In the genomic region with DNA sequence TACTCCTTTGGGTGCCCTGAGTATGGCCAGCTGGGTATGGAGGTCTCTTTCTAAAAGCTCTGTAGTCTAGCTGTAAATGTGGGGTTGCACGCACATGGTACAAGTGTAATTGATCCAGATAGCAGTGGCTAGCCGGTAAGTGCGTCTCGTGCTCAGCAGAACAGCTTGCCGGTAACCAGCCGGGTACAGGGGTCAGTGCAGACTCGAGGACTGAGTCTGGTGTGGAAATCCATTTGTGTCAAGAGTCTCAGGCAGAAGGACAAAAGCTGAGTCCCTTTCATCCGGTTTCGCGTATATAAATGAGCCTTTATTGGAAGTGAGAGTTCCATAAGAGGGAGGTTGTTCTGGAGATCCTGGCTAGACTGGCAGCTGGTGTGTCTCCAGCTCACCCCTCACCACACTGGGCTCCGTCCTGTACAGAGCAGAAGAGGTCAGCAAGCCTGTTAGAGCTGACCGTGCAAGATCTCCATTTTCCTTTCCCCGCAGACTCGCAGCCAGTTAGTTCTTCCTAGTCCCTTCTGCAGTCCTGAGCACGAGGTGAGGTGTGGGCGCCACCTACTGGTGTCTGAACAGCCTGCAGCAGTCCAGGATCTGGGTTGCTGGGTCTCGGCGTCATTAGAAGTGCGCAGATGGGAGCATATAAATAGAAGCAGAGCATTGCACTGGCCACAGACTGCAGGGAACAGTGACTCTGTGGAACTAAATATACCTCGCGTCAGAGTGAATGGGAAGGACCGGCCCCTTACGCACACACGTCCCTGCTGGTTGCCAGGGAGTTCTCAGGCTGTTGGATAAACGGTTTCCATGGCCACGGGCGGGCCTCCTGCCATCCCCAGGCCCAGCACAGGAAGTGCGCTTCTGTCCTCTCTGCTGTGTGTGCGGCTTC, we compare ENCODE assay signal across 8 mouse cellular contexts. TPM values are rescaled to one million over a fixed set of nuclear protein-coding genes. Genes with fewer than 3 reads are reported as not detected.
DNase-seq lines count a peak whose midpoint lies in the region; ATAC-seq lines count a peak whose summit lies in the region.

No protein-coding gene starts in this region.

- H3K27me3 ChIP-seq in hindbrain, embryonic 13.5 days: no peaks in the 10 kb centered on the region

- peak; percentile 97 for DNase-seq in MN1 (ENCODE audit: low spot score)
- peak; percentile 98 for DNase-seq in cerebellum, postnatal 10 days
- DNase-seq in frontal cortex, postnatal 14 days (ENCODE audit: low spot score in 2 of 2): peak; percentile 94 to 95
- DNase-seq in layer of hippocampus, postnatal 36 days: peak; percentile 95
- DNase-seq in lung, postnatal 25 days (ENCODE audit: low spot score): peak; percentile 92
- peak; percentile 94 for DNase-seq in retina, embryonic 14.5 days (ENCODE audit: low spot score)
- DNase-seq in thymus, postnatal 36 days: peak; percentile 78 to 79

- no peaks in the 10 kb centered on the region for H3K9me3 ChIP-seq in hindbrain, embryonic 13.5 days

- 31% methylated on average over 29 of the region's 29 CpGs for WGBS in hindbrain, embryonic 13.5 days

- peak; percentile 84 for ATAC-seq in hindbrain, embryonic 13.5 days (ENCODE audit: low FRiP score)

- 0 out of 2 replicates have a peak overlapping the region, but pooled peaks have one; percentile 39 for H3K9ac ChIP-seq in hindbrain, embryonic 13.5 days

- H3K4me3 ChIP-seq in hindbrain, embryonic 13.5 days: no peak overlapping the region

- H3K4me1 ChIP-seq in hindbrain, embryonic 13.5 days (replicated peaks): peaks cover 26% of the 10 kb centered on the region

- peak overlapping the region; percentile 65 for H3K27ac ChIP-seq in hindbrain, embryonic 13.5 days

- H3K4me2 ChIP-seq in hindbrain, embryonic 13.5 days: no peak overlapping the region

- H3K36me3 ChIP-seq in hindbrain, embryonic 13.5 days: peaks cover 93% of the 10 kb centered on the region

RNA-seq across cellular contexts. Expression of a gene that starts 13.4 kb away (rescaled TPM):
- 13.8 and 15.7 TPM in 2 replicates for polyA plus RNA-seq in hindbrain, embryonic 13.5 days (2015; fragmentation: Nextera tagmentation; extraction: Ambion mirVana)
- 10 to 100 TPM; 87.9 to 90.7 TPM for total RNA-seq in layer of hippocampus, postnatal 36 days (2021)

RNA-seq across cellular contexts. Expression of a gene that starts 28.7 kb away (rescaled TPM):
- not detected in 2 replicates for polyA plus RNA-seq in hindbrain, embryonic 13.5 days (2015; fragmentation: Nextera tagmentation; extraction: Ambion mirVana)
- total RNA-seq in layer of hippocampus, postnatal 36 days (2021): not detected

RNA-seq across cellular contexts. Expression of a gene that starts 47.9 kb away (rescaled TPM):
- polyA plus RNA-seq in hindbrain, embryonic 13.5 days (2015; fragmentation: Nextera tagmentation; extraction: Ambion mirVana): 23.2 and 23.8 TPM in 2 replicates
- total RNA-seq in layer of hippocampus, postnatal 36 days (2021): 10 to 100 TPM; 41.7 to 43.9 TPM
